Mouse (Mus musculus) lung, postnatal 0 days (tissue): ENCODE data around the gene Rxra. TPM values are rescaled to one million over a fixed set of nuclear protein-coding genes. Genes with fewer than 3 reads are reported as not detected.
A peak's percentile ranks its signal among the peaks of the same experiment; 100 is the strongest.

Source experiments
- ATAC-seq: fragments of 200-750 bp; cut with Nextera tagmentation; 2 replicates; pipeline ENCODE4 v1.8.0; 2017; ENCODE audit warnings: moderate library complexity
- DNase-seq: peaks from one replicate; pipeline ENCODE4 v3.0.0-alpha.2; 2016; ENCODE audit warnings: low spot score
- H3K27ac ChIP-seq: fragments of 300-500 bp; sonication (generic); 2 replicates; pipeline ENCODE4 v1.5.1; 2014; ENCODE audit warnings: antibody characterized with exemption, mild to moderate bottlenecking, low read length, mixed read lengths
- H3K27me3 ChIP-seq: fragments of 300-500 bp; sonication (generic); replicated peaks from 2 replicates; pipeline ENCODE4 v1.6.1; 2014; ENCODE audit warnings: low read length, mixed read lengths; ENCODE audit not compliant: insufficient read depth
- H3K36me3 ChIP-seq: fragments of 300-500 bp; sonication (generic); 2 replicates; pipeline ENCODE4 v1.6.1; 2014; ENCODE audit warnings: low read length, mixed read lengths; ENCODE audit not compliant: insufficient read depth
- H3K4me1 ChIP-seq: fragments of 300-500 bp; sonication (generic); 2 replicates; pipeline ENCODE4 v1.6.1; 2014; ENCODE audit warnings: antibody characterized with exemption, low read depth, low read length, mixed read lengths; ENCODE audit not compliant: insufficient read depth
- H3K4me2 ChIP-seq: fragments of 300-500 bp; sonication (generic); replicated peaks from 2 replicates; pipeline ENCODE4 v1.6.1; 2014; ENCODE audit warnings: low read depth, mild to moderate bottlenecking, low read length, moderate library complexity, mixed read lengths
- H3K4me3 ChIP-seq: fragments of 300-500 bp; sonication (generic); 2 replicates; pipeline ENCODE4 v1.5.1; 2014; ENCODE audit warnings: low read depth, low read length
- H3K9ac ChIP-seq: fragments of 300-500 bp; sonication (generic); replicated peaks from 2 replicates; pipeline ENCODE4 v1.6.1; 2014; ENCODE audit warnings: low read depth, mild to moderate bottlenecking
- H3K9me3 ChIP-seq: fragments of 300-500 bp; sonication (generic); 2 replicates; pipeline ENCODE4 v1.6.1; 2016; ENCODE audit warnings: low read length, mixed read lengths
- CTCF ChIP-seq: IDR thresholded peaks from 2 replicates; pipeline ENCODE4 v1.5.1; 2016; ENCODE audit warnings: antibody characterized with exemption, mild to moderate bottlenecking
- EP300 ChIP-seq: IDR thresholded peaks from 2 replicates; pipeline ENCODE4 v1.6.1; 2016; ENCODE audit warnings: antibody characterized with exemption, mild to moderate bottlenecking, control low read depth
- WGBS: fragments of 180-500 bp; shearing (Covaris S2); extraction: QIAGEN DNeasy Blood & Tissue Kit; methylation state at CpG from one replicate; pipeline ENCODE4 v1.1.7; 2014; 5-methylcytosine and 5-hydroxymethylcytosine counted together
- polyA plus RNA-seq: library from polyadenylated mRNA; unstranded; fragments of >200 nt; fragmentation: Nextera tagmentation; extraction: Ambion mirVana; gene quantifications from 2 replicates; pipeline ENCODE4 v1.2.1, GENCODE M21; 2015

The Rxra gene
- polyA plus RNA-seq, 1 experiment from 2014 or later = 9.6 TPM

- peaks cover 7% of the 10 kb centered on the region for H3K4me1 ChIP-seq
- no peaks in the 10 kb centered on the region for H3K27me3 ChIP-seq
- WGBS = 62% methylated on average over 14 of the region's 14 CpGs
- no peaks in the 10 kb centered on the region for H3K9me3 ChIP-seq
- ATAC-seq (no peak), DNase-seq (no peak)
- no peak overlapping the region for H3K9ac ChIP-seq
- no peak overlapping the region for H3K27ac ChIP-seq
- no peak overlapping the region for H3K4me3 ChIP-seq
- no peak for TF ChIP-seq EP300
- TF ChIP-seq CTCF = no peak
- H3K36me3 ChIP-seq = no peaks in the 10 kb centered on the region
- no peak overlapping the region for H3K4me2 ChIP-seq
Observed at GRCm38 (mm10) chr2:27727994-27728854, 52.0 kb downstream of the Rxra start.

GRCm38 (mm10) chr2:27729009-27729408, 52.8 kb downstream of the Rxra start:
- no peak overlapping the region for H3K27ac ChIP-seq
- no peaks in the 10 kb centered on the region for H3K36me3 ChIP-seq
- DNase-seq (no peak), ATAC-seq (no peak)
- no peak overlapping the region for H3K4me3 ChIP-seq
- peaks cover 13% of the 10 kb centered on the region for H3K4me1 ChIP-seq
- 59% methylated on average over 4 of the region's 4 CpGs for WGBS
- no peaks in the 10 kb centered on the region for H3K9me3 ChIP-seq
- H3K27me3 ChIP-seq = no peaks in the 10 kb centered on the region
- no peak for TF ChIP-seq EP300
- TF ChIP-seq CTCF = no peak
- H3K9ac ChIP-seq = no peak overlapping the region
- H3K4me2 ChIP-seq = no peak overlapping the region

GRCm38 (mm10) chr2:27730002-27730905, 54.0 kb downstream of the Rxra start:
- no peak overlapping the region for H3K4me2 ChIP-seq
- no peak overlapping the region for H3K4me3 ChIP-seq
- 62% methylated on average over 13 of the region's 13 CpGs for WGBS
- peaks cover 15% of the 10 kb centered on the region for H3K4me1 ChIP-seq
- no peaks in the 10 kb centered on the region for H3K27me3 ChIP-seq
- H3K36me3 ChIP-seq = no peaks in the 10 kb centered on the region
- DNase-seq = peak; percentile 62
- peak; percentile 68 for TF ChIP-seq CTCF
- no peak for TF ChIP-seq EP300
- 0 out of 2 replicates have a peak, but pooled peaks have one; percentile 29 for ATAC-seq
- H3K27ac ChIP-seq = no peak overlapping the region
- no peak overlapping the region for H3K9ac ChIP-seq
- H3K9me3 ChIP-seq = no peaks in the 10 kb centered on the region

GRCm38 (mm10) chr2:27733021-27733420, 56.8 kb downstream of the Rxra start:
- Histone ChIP-seq H3K27ac (no peak overlapping the region), H3K4me2 (no peak overlapping the region), H3K9me3 (no peaks in the 10 kb centered on the region), H3K4me1 (peaks cover 15% of the 10 kb centered on the region), H3K36me3 (no peaks in the 10 kb centered on the region), H3K9ac (0 out of 2 replicates have a peak overlapping the region, but pooled peaks have one; percentile 8), H3K27me3 (no peaks in the 10 kb centered on the region), H3K4me3 (no peak overlapping the region)
- WGBS = 34% methylated on average over 2 of the region's 2 CpGs
- ATAC-seq (no peak), DNase-seq (no peak)
- TF ChIP-seq CTCF (no peak), EP300 (no peak)

- Histone ChIP-seq H3K27ac (no peak overlapping the region), H3K4me3 (no peak overlapping the region), H3K27me3 (no peaks in the 10 kb centered on the region), H3K36me3 (no peaks in the 10 kb centered on the region), H3K9me3 (no peaks in the 10 kb centered on the region), H3K4me2 (no peak overlapping the region), H3K9ac (no peak overlapping the region), H3K4me1 (peaks cover 15% of the 10 kb centered on the region)
- ATAC-seq (peak; percentile 24), DNase-seq (peak; percentile 29)
- 8% methylated on average over 1 of the region's 1 CpGs for WGBS
- TF ChIP-seq CTCF (0 out of 2 replicates have a peak, but pooled peaks have one; percentile 14), EP300 (peak; percentile 17; the same call in 1 of the 2 replicates)
Observed at GRCm38 (mm10) chr2:27734328-27734727, 58.1 kb downstream of the Rxra start.

- ATAC-seq (no peak; the same call in 1 of the 2 replicates), DNase-seq (no peak)
- H3K9me3 ChIP-seq = no peaks in the 10 kb centered on the region
- no peak overlapping the region for H3K9ac ChIP-seq
- TF ChIP-seq EP300 = no peak
- TF ChIP-seq CTCF = no peak
- no peak overlapping the region for H3K4me2 ChIP-seq
- 74% methylated on average over 2 of the region's 2 CpGs for WGBS
- no peak overlapping the region for H3K27ac ChIP-seq
- no peaks in the 10 kb centered on the region for H3K27me3 ChIP-seq
- H3K36me3 ChIP-seq = no peaks in the 10 kb centered on the region
- H3K4me3 ChIP-seq = no peak overlapping the region
- peaks cover 16% of the 10 kb centered on the region for H3K4me1 ChIP-seq
Observed at GRCm38 (mm10) chr2:27734800-27735199, 58.6 kb downstream of the Rxra start.
